Mouse (Mus musculus) G1E-ER4 (cell line): ENCODE measurements around the gene Gmds. TPM values are rescaled to one million over a fixed set of nuclear protein-coding genes. Genes with fewer than 3 reads are reported as not detected.

Source experiments
- GATA1 ChIP-seq: IDR thresholded peaks from one replicate; pipeline ENCODE4 v1.8.0; 2012; ENCODE audit warnings: low read length, inconsistent platforms
- polyA plus RNA-seq: library from polyadenylated mRNA; stranded (reverse); fragments of >175 nt; gene quantifications from 2 replicates; pipeline ENCODE4 v1.2.3, GENCODE M21; 2012

Gene Gmds
- polyA plus RNA-seq, 1 experiment: 56.1 TPM

- no peak for TF ChIP-seq GATA1
Observed at GRCm38 (mm10) chr13:32026226-32026975, 312.1 kb downstream of the Gmds start.

- no peak for TF ChIP-seq GATA1
Observed at GRCm38 (mm10) chr13:32024822-32025221, 313.7 kb downstream of the Gmds start.

GRCm38 (mm10) chr13:32020455-32021249 lies 317.9 kb downstream of the Gmds start:
- TF ChIP-seq GATA1: no peak

GRCm38 (mm10) chr13:32019256-32019620 lies 319.3 kb downstream of the Gmds start:
- no peak for TF ChIP-seq GATA1

GRCm38 (mm10) chr13:32018518-32019255 lies 319.9 kb downstream of the Gmds start:
- no peak for TF ChIP-seq GATA1

GRCm38 (mm10) chr13:32008802-32009201 lies 329.7 kb downstream of the Gmds start:
- TF ChIP-seq GATA1: no peak

- no peak for TF ChIP-seq GATA1
Observed at GRCm38 (mm10) chr13:32008116-32008641, 330.4 kb downstream of the Gmds start.

GRCm38 (mm10) chr13:31993391-31993790 lies 345.1 kb downstream of the Gmds start:
- no peak for TF ChIP-seq GATA1

- TF ChIP-seq GATA1: no peak
Observed at GRCm38 (mm10) chr13:31992409-31993201, 345.9 kb downstream of the Gmds start.

- TF ChIP-seq GATA1: no peak
Observed at GRCm38 (mm10) chr13:31981198-31981597, 357.3 kb downstream of the Gmds start.

- TF ChIP-seq GATA1: no peak
Observed at GRCm38 (mm10) chr13:31978126-31978525, 360.4 kb downstream of the Gmds start.

GRCm38 (mm10) chr13:31974751-31975479 lies 363.6 kb downstream of the Gmds start:
- TF ChIP-seq GATA1: no peak

GRCm38 (mm10) chr13:31971040-31971501 lies 367.5 kb downstream of the Gmds start:
- TF ChIP-seq GATA1: no peak

- TF ChIP-seq GATA1: no peak
Observed at GRCm38 (mm10) chr13:31968272-31968671, 370.3 kb downstream of the Gmds start.

- no peak for TF ChIP-seq GATA1
Observed at GRCm38 (mm10) chr13:31966931-31967532, 371.5 kb downstream of the Gmds start.
